Mouse (Mus musculus): Measurements from ENCODE around the gene Celsr1. TPM values are rescaled to one million over a fixed set of nuclear protein-coding genes. Genes with fewer than 3 reads are reported as not detected.

Celsr1 gene
- polyA plus RNA-seq, 1 experiment from 2014 or later: 2.0 TPM

DNA sequence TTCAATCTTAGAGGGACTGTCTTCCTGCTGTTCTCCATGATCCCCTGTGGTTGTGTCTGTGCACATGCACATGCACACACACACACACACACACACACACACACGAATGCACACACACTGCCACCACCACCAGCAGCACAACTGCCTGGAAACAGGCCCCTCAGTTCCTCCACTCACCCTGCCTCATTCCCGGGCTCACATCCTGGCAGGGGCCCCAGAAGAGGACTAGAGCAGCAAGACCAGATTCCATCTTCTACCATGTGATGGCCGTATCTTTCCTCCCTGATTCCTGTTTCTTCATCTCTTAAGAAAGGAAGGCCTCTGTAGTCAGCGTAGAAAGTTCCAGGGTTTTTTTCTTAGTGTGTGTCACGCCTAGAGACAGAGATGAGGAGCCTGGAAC, 45.9 kb upstream of the Celsr1 start:
- DNase-seq (ENCODE audit: low spot score) (no peak), ATAC-seq (ENCODE audit: low FRiP score, low TSS enrichment) (no peak; the same call in 1 of the 2 replicates)
- Histone ChIP-seq H3K9ac (ENCODE audit: low read length) (no peak overlapping the region), H3K27me3 (ENCODE audit: control insufficient read depth, insufficient read depth, low read length) (no peaks in the 10 kb centered on the region), H3K9me3 (ENCODE audit: control insufficient read depth, low read length) (no peaks in the 10 kb centered on the region), H3K4me2 (replicated peaks; ENCODE audit: low read depth) (no peak overlapping the region), H3K36me3 (ENCODE audit: control insufficient read depth, insufficient read depth, low read length) (no peaks in the 10 kb centered on the region), H3K4me1 (replicated peaks; ENCODE audit: control insufficient read depth, insufficient read depth) (no peaks in the 10 kb centered on the region), H3K4me3 (ENCODE audit: low read depth, low read length) (no peak overlapping the region), H3K27ac (replicated peaks) (peak overlapping the region; percentile 13)
- WGBS: 55% methylated on average over 5 of the region's 5 CpGs
- TF ChIP-seq CTCF (IDR thresholded peaks at IDR 0.05; ENCODE audit: low read depth): no peak
- TF ChIP-seq EP300 (optimal IDR thresholded peaks at IDR 0.05): no peak

DNA sequence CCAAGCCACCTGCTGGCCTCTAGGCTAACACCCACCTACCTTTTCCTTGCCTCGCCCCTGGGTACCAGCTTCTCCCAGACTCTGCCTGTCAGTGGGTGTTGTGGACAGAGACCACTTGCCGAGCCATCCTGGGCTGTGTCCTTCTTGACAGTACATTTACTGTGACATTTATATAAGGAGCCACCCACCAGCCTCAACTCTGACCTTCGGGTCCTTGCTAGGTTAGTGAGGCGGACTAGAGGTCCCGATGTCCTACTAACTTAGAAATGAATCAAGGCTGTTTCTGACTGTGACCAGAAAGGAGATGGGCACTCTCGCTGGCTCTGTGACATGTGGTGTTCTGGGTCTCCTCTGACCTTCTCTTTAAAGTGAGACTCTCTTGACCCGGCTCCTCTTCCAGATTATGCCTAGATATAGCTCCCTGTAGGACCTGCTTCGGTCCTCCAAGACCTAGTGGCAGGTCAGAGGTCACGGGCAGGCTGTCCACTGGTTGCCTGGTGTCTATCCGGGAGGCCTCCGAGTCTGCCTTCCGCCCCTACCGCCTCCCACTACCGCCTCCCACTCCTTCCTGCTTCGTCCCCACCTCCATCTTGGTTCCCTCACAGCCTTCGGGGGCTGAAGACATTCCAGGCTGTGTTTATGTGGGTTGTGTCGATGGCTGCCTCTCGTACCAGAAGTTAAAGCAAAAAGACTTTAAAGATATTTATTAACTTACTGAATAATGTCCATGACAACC, 45.1 kb upstream of the Celsr1 start:
- H3K9ac ChIP-seq (ENCODE audit: low read length): no peak overlapping the region
- DNase-seq (ENCODE audit: low spot score) (no peak), ATAC-seq (ENCODE audit: low FRiP score, low TSS enrichment) (no peak)
- no peak overlapping the region for H3K4me2 ChIP-seq (replicated peaks; ENCODE audit: low read depth)
- H3K27me3 ChIP-seq (ENCODE audit: control insufficient read depth, insufficient read depth, low read length): no peaks in the 10 kb centered on the region
- H3K9me3 ChIP-seq (ENCODE audit: control insufficient read depth, low read length): no peaks in the 10 kb centered on the region
- no peaks in the 10 kb centered on the region for H3K4me1 ChIP-seq (replicated peaks; ENCODE audit: control insufficient read depth, insufficient read depth)
- no peaks in the 10 kb centered on the region for H3K36me3 ChIP-seq (ENCODE audit: control insufficient read depth, insufficient read depth, low read length)
- TF ChIP-seq EP300 (optimal IDR thresholded peaks at IDR 0.05) (no peak), CTCF (IDR thresholded peaks at IDR 0.05; ENCODE audit: low read depth) (no peak)
- no peak overlapping the region for H3K4me3 ChIP-seq (ENCODE audit: low read depth, low read length)
- H3K27ac ChIP-seq (replicated peaks): no peak overlapping the region; the same call in 1 of the 2 replicates
- WGBS: 68% methylated on average over 18 of the region's 18 CpGs

DNA sequence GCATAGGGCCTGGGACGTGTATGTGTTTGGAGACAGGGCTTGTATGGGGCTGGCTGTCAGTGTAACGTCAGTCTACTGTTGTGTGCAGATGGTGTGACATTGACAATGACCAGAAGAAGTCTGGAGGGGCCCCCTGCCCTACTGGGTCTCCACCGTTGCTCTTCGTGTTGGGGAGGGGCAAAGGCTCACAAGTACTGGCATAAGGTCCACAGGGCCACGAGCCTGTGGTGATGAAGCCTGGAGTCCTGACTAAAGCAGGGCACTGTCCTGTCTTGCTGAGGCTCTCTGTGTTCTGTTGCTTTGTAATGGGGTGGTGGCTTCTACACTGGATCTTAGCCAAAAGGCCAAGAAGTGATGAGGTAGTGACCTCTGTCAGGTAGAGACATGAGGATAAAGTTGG, 44.4 kb upstream of the Celsr1 start:
- no peaks in the 10 kb centered on the region for H3K9me3 ChIP-seq (ENCODE audit: control insufficient read depth, low read length)
- DNase-seq (ENCODE audit: low spot score) (no peak), ATAC-seq (ENCODE audit: low FRiP score, low TSS enrichment) (no peak)
- no peak for TF ChIP-seq CTCF (IDR thresholded peaks at IDR 0.05; ENCODE audit: low read depth)
- TF ChIP-seq EP300 (optimal IDR thresholded peaks at IDR 0.05): no peak
- no peak overlapping the region for H3K9ac ChIP-seq (ENCODE audit: low read length)
- 67% methylated on average over 5 of the region's 5 CpGs for WGBS
- no peaks in the 10 kb centered on the region for H3K4me1 ChIP-seq (replicated peaks; ENCODE audit: control insufficient read depth, insufficient read depth)
- H3K36me3 ChIP-seq (ENCODE audit: control insufficient read depth, insufficient read depth, low read length): no peaks in the 10 kb centered on the region
- no peak overlapping the region for H3K4me2 ChIP-seq (replicated peaks; ENCODE audit: low read depth)
- H3K27me3 ChIP-seq (ENCODE audit: control insufficient read depth, insufficient read depth, low read length): no peaks in the 10 kb centered on the region
- no peak overlapping the region for H3K4me3 ChIP-seq (ENCODE audit: low read depth, low read length)
- H3K27ac ChIP-seq (replicated peaks): no peak overlapping the region

DNA sequence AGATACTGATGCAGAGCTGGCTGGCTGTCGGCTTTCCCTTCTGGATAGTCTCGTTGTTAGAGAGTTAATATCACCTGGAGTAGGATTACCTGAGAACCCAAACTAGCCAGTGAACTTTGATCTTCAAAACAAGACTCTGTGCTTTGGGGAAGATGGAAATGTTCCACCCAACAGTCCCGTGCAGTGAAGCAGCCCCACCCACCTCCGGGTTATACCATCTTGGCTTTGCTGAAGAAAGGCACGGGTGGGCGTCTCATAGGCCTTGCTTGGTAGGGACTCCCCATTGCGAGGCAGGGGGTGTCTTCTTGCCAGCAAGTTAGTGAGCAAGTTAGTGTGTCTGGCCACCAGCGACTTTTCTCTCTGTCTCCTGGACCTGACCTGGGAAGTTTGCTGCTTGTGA, 42.8 kb upstream of the Celsr1 start:
- DNase-seq (ENCODE audit: low spot score): no peak
- Histone ChIP-seq H3K36me3 (ENCODE audit: control insufficient read depth, insufficient read depth, low read length) (no peaks in the 10 kb centered on the region), H3K4me3 (ENCODE audit: low read depth, low read length) (no peak overlapping the region), H3K9ac (ENCODE audit: low read length) (no peak overlapping the region), H3K27ac (replicated peaks) (no peak overlapping the region), H3K4me2 (replicated peaks; ENCODE audit: low read depth) (no peak overlapping the region), H3K9me3 (ENCODE audit: control insufficient read depth, low read length) (no peaks in the 10 kb centered on the region), H3K27me3 (ENCODE audit: control insufficient read depth, insufficient read depth, low read length) (no peaks in the 10 kb centered on the region), H3K4me1 (replicated peaks; ENCODE audit: control insufficient read depth, insufficient read depth) (no peaks in the 10 kb centered on the region)
- no peak for ATAC-seq (ENCODE audit: low FRiP score, low TSS enrichment)
- 59% methylated on average over 8 of the region's 8 CpGs for WGBS
- TF ChIP-seq CTCF (IDR thresholded peaks at IDR 0.05; ENCODE audit: low read depth) (no peak), EP300 (optimal IDR thresholded peaks at IDR 0.05) (no peak)

DNA sequence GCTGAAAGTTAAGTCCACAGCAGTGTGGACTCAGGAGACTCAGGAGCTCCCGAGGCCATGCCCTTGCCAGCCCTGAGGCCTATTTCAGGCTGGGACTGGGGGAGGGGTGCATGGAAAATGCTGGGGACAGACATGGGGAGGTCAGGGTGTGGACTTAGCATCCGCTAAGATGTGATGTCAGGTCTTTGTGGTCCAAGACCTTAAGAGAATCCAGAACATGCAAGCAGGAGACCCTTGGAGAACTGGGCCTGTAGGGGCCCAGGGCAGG, 42.4 kb upstream of the Celsr1 start:
- no peaks in the 10 kb centered on the region for H3K4me1 ChIP-seq (replicated peaks; ENCODE audit: control insufficient read depth, insufficient read depth)
- no peak overlapping the region for H3K9ac ChIP-seq (ENCODE audit: low read length)
- no peak for DNase-seq (ENCODE audit: low spot score)
- H3K27me3 ChIP-seq (ENCODE audit: control insufficient read depth, insufficient read depth, low read length): no peaks in the 10 kb centered on the region
- H3K27ac ChIP-seq (replicated peaks): no peak overlapping the region; the same call in 1 of the 2 replicates
- TF ChIP-seq EP300 (optimal IDR thresholded peaks at IDR 0.05): no peak
- H3K9me3 ChIP-seq (ENCODE audit: control insufficient read depth, low read length): no peaks in the 10 kb centered on the region
- no peak overlapping the region for H3K4me3 ChIP-seq (ENCODE audit: low read depth, low read length)
- H3K36me3 ChIP-seq (ENCODE audit: control insufficient read depth, insufficient read depth, low read length): no peaks in the 10 kb centered on the region
- ATAC-seq (ENCODE audit: low FRiP score, low TSS enrichment): no peak
- no peak overlapping the region for H3K4me2 ChIP-seq (replicated peaks; ENCODE audit: low read depth)
- whole genome bisulfite sequencing: 77% methylated on average over 2 of the region's 2 CpGs

DNA sequence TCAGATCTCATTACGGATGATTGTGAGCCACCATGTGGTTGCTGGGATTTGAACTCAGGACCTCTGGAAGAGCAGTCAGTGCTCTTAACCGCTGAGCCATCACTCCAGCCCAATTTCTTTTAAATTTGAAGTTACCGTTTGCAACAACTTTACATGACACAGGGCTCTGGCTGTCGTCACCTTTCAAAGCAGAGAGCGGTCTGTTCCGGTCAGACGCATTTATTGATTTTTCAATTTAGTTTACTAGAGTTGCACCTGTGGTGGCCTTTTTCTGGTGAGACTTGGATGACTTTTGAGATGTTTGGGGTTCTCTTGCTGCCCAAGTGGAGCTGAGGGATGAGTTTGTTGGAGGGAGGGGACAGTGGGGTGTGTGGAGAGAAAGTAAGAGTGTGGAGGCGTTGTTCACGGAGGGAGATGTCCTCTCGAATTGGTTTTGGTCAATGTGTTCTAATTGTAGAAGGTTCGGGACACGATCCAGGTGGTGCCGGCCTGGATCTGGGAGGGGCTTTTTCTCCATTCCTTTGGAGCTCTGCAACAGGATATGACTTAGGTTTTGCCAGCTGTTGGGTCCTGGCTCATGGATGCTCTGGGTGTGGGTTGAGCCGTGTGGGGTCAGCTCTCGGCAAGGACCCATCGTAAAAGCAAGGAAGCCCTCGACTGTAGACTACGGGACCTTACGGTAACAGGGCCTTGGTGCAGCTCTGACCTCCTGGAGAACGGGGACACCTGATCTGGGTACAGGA, 41.9 kb upstream of the Celsr1 start:
- no peaks in the 10 kb centered on the region for H3K4me1 ChIP-seq (replicated peaks; ENCODE audit: control insufficient read depth, insufficient read depth)
- DNase-seq (ENCODE audit: low spot score): no peak
- no peak for ATAC-seq (ENCODE audit: low FRiP score, low TSS enrichment)
- no peaks in the 10 kb centered on the region for H3K36me3 ChIP-seq (ENCODE audit: control insufficient read depth, insufficient read depth, low read length)
- H3K4me3 ChIP-seq (ENCODE audit: low read depth, low read length): no peak overlapping the region
- H3K9me3 ChIP-seq (ENCODE audit: control insufficient read depth, low read length): no peaks in the 10 kb centered on the region
- WGBS: 78% methylated on average over 20 of the region's 20 CpGs
- no peak overlapping the region for H3K9ac ChIP-seq (ENCODE audit: low read length)
- H3K27me3 ChIP-seq (ENCODE audit: control insufficient read depth, insufficient read depth, low read length): no peaks in the 10 kb centered on the region
- TF ChIP-seq CTCF (IDR thresholded peaks at IDR 0.05; ENCODE audit: low read depth) (no peak), EP300 (optimal IDR thresholded peaks at IDR 0.05) (no peak)
- no peak overlapping the region for H3K4me2 ChIP-seq (replicated peaks; ENCODE audit: low read depth)
- no peak overlapping the region; the same call in 1 of the 2 replicates for H3K27ac ChIP-seq (replicated peaks)

Measured in stomach, postnatal 0 days (tissue).